Mouse (Mus musculus) intestine, embryonic 16.5 days (tissue): ENCODE results near the gene Aspdh. TPM values are rescaled to one million over a fixed set of nuclear protein-coding genes. Genes with fewer than 3 reads are reported as not detected.

Experiments
- ATAC-seq: fragments of 200-750 bp; cut with Nextera tagmentation; 2 replicates; pipeline ENCODE4 v1.8.0; 2017; ENCODE audit warnings: moderate TSS enrichment, moderate library complexity
- H3K27ac ChIP-seq: fragments of 300-500 bp; sonication (generic); 2 replicates; pipeline ENCODE4 v1.5.1; 2014; ENCODE audit warnings: mild to moderate bottlenecking, low read length
- H3K27me3 ChIP-seq: fragments of 300-500 bp; sonication (generic); replicated peaks from 2 replicates; pipeline ENCODE4 v1.6.1; 2014; ENCODE audit warnings: low read length, control low read depth, mixed read lengths; ENCODE audit not compliant: control insufficient read depth, insufficient read depth
- H3K36me3 ChIP-seq: fragments of 300-500 bp; sonication (generic); 2 replicates; pipeline ENCODE4 v1.6.1; 2014; ENCODE audit warnings: low read length, control low read depth; ENCODE audit not compliant: control insufficient read depth, insufficient read depth
- H3K4me1 ChIP-seq: fragments of 300-500 bp; sonication (generic); 2 replicates; pipeline ENCODE4 v1.6.1; 2014; ENCODE audit warnings: low read length, control low read depth, mixed read lengths; ENCODE audit not compliant: control insufficient read depth, insufficient read depth
- H3K4me2 ChIP-seq: fragments of 300-500 bp; sonication (generic); 2 replicates; pipeline ENCODE4 v1.6.1; 2014; ENCODE audit warnings: low read depth, low read length, control low read depth
- H3K4me3 ChIP-seq: fragments of 300-500 bp; sonication (generic); 2 replicates; pipeline ENCODE4 v1.5.1; 2014; ENCODE audit warnings: mild to moderate bottlenecking, low read length
- H3K9ac ChIP-seq: fragments of 300-500 bp; sonication (generic); 2 replicates; pipeline ENCODE4 v1.6.1; 2014; ENCODE audit warnings: low read depth, low read length
- H3K9me3 ChIP-seq: fragments of 300-500 bp; sonication (generic); 2 replicates; pipeline ENCODE4 v1.6.1; 2016; ENCODE audit warnings: low read length, control low read depth; ENCODE audit not compliant: control insufficient read depth
- WGBS: fragments of 180-500 bp; shearing (Covaris S2); extraction: QIAGEN DNeasy Blood & Tissue Kit; methylation state at CpG from one replicate; pipeline ENCODE4 v1.1.7; 2014; 5-methylcytosine and 5-hydroxymethylcytosine counted together
- polyA plus RNA-seq: library from polyadenylated mRNA; unstranded; fragments of >200 nt; fragmentation: Nextera tagmentation; extraction: Ambion mirVana; gene quantifications from 2 replicates; pipeline ENCODE4 v1.2.1, GENCODE M21; 2015

Aspdh gene
- polyA plus RNA-seq, 1 experiment from 2014 or later: 2.4 TPM

DNA sequence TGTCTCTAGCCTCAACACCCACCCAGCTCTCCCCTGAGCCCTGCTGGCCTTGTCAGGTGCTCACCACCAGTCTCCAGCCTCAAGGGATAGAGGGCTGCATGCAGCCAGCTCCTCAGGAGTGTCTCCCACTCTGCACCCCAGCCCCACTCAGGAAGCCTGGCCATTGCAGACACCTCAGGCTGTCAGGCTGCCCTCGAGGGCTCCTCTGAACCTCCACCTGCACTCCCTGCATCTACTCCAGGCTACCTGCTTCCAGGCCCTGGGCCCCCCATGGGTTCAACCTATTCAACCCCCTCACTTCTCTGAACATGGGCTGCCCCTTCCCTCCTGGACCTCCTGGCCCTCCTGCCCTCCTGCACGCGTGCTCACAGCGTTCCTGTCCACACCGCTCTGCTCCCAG lies 26.2 kb downstream of the Aspdh start:
- WGBS: 95% methylated on average over 5 of the region's 5 CpGs
- H3K9ac ChIP-seq: no peak overlapping the region
- no peak overlapping the region for H3K27ac ChIP-seq
- H3K36me3 ChIP-seq: peaks cover 12% of the 10 kb centered on the region
- H3K27me3 ChIP-seq: no peaks in the 10 kb centered on the region
- peaks cover 9% of the 10 kb centered on the region for H3K4me1 ChIP-seq
- H3K9me3 ChIP-seq: no peaks in the 10 kb centered on the region
- H3K4me2 ChIP-seq: no peak overlapping the region
- H3K4me3 ChIP-seq: no peak overlapping the region
- no peak for ATAC-seq

DNA sequence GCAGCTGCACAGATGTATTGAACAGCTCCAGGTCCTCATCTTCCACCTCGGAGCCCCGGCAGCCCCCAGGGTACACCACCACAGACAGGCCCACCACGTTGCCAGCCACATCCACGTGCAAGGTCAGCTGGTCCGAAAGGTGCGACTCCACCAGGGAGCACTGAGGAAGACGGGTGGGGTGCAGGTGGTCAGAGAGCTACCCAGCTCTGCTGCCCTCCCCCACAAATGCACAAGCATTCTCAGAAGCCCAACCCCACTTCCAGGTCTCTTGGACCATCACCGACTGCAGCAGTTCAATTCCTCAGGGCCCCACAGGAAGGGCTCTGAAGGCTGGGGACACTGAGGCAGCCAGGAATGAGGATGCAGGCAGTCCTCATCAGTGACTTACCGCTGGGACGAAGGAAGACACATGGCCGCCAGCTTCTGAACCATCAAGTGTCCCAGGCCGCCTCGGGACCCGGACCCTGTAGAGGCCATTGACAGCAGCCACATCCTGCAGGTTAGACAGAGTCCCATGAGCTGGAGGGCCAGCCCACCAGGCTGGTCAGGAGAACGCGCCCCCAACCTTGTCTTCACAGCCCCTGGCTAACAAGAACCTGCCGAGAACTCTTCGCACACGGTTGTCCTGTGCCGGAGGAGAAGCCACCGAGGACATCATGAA lies 27.1 kb downstream of the Aspdh start:
- WGBS: 92% methylated on average over 21 of the region's 21 CpGs
- no peak for ATAC-seq
- Histone ChIP-seq H3K36me3 (peaks cover 12% of the 10 kb centered on the region), H3K4me1 (peaks cover 9% of the 10 kb centered on the region), H3K27ac (no peak overlapping the region), H3K4me3 (no peak overlapping the region), H3K9me3 (no peaks in the 10 kb centered on the region), H3K4me2 (no peak overlapping the region), H3K27me3 (no peaks in the 10 kb centered on the region), H3K9ac (no peak overlapping the region)

DNA sequence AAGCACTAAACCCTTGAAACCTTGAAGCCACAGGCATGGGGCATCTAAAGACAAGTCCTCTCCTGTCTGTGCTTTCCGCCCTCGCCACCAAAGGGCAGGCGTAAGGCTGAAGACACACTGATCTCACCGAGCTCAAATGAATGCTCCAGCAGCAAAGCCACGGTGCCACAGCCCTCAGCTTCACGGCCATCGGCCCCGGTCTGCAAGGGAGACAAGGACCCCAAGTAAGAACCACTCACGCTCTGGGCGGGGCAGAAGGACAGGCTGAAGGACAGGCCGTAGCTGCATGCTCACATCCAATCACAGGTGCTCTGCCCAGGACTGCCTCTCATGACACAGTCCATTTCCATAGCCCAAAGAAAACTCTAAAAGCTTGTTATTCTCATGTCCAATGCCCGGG lies 29.5 kb downstream of the Aspdh start:
- WGBS: 91% methylated on average over 12 of the region's 12 CpGs
- H3K4me2 ChIP-seq: no peak overlapping the region
- H3K27ac ChIP-seq: no peak overlapping the region
- ATAC-seq: no peak
- peaks cover 9% of the 10 kb centered on the region for H3K4me1 ChIP-seq
- H3K27me3 ChIP-seq: no peaks in the 10 kb centered on the region
- no peak overlapping the region for H3K9ac ChIP-seq
- H3K4me3 ChIP-seq: no peak overlapping the region
- peaks cover 12% of the 10 kb centered on the region for H3K36me3 ChIP-seq
- H3K9me3 ChIP-seq: no peaks in the 10 kb centered on the region

DNA sequence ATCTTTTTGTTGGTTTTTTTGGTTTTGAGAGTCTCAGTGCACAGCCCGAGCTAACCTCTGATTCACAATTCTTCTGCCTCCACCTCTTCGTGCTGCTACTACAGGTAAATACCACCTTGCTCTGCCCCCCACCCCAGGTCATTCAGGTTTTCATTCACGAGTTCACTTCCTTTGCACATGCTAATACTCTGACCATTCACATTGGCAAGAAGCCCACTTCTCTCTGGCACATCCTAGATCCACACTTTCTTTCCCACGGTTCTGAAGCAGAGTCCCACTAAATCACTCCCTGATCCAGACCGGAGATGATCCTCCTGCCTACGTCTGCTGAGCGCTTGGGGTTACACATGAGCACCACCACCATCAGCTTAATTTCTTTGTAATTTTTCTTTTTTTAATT lies 29.9 kb downstream of the Aspdh start:
- Histone ChIP-seq H3K36me3 (peaks cover 12% of the 10 kb centered on the region), H3K4me2 (peak overlapping the region; percentile 77), H3K9ac (peak overlapping the region; percentile 83; the same call in 1 of the 2 replicates), H3K4me3 (peak overlapping the region; percentile 68), H3K4me1 (peaks cover 9% of the 10 kb centered on the region), H3K9me3 (no peaks in the 10 kb centered on the region), H3K27ac (no peak overlapping the region), H3K27me3 (no peaks in the 10 kb centered on the region)
- ATAC-seq: no peak
- WGBS: 82% methylated on average over 7 of the region's 7 CpGs

DNA sequence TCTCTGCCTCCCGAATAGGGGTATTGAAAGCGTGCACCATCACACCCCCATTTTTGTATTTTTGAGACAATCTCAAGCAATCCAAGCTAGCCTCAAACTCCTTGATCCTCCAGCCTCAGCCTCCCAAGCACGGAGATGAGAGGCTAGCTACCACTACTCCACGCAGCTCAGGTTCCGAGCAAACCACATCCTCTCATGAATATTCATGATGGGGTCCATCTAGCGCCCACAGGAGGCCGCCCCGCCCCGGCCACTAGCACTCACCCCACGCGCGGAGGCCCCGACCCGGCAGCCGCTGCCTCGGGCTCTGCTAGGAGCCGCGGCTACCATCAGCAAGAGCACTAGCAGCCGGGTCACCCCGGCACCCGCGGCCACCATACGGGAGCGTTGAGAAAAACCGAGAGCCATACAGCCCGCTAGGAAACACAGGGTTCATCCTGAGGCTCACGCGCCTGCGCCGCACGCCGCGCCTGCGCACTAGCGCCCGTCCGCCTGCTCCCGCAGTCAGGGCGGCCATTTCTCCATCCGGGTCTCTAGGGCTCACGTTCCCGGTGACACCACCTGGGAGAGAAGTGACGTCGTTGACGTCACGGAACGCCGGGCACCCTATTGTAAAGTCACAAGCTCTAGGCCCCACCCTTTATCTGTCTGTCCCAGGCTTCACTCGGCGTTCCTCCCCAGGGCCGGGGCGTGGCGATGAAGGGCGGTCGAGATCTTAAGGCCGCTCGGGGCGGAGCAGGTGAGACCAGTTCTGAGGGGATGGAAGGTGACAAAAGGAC lies 31.0 kb downstream of the Aspdh start, which contains the start of the genes Emc10 and Fam71e1:
Gene Emc10 (minus strand): TSS at position 538 of the 779 bp plus-strand sequence.
Gene Fam71e1 (plus strand): TSS at position 590 of the 779 bp plus-strand sequence.
- Histone ChIP-seq H3K27ac (peak within 1 kb of the TSS; percentile 90), H3K36me3 (peaks cover 12% of the 10 kb centered on the region), H3K4me3 (peak within 1 kb of the TSS; percentile 68), H3K9me3 (no peaks in the 10 kb centered on the region), H3K4me2 (peak within 1 kb of the TSS; percentile 92), H3K4me1 (peaks cover 9% of the 10 kb centered on the region), H3K27me3 (no peaks in the 10 kb centered on the region), H3K9ac (peak within 1 kb of the TSS; percentile 83)
- WGBS: under 1% methylated on average over 58 of the region's 58 CpGs
- ATAC-seq: peak; percentile 98

DNA sequence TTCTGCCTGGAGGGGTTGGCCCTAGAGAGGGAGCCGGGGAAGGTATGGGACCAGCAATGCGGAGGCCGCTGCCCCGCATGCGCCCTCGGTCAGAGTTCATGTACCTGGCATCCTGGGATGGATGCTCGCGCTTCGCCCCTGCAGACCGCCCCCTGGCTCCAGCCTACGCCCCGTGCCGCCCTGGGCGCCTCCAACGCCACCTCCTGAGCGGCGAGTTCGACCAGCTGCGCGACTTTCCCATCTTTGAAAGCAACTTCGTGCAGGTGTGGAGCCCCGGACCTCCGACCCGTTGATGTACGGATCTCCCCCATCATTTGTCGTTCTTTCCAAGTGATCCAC lies 31.5 kb downstream of the Aspdh start:
- Histone ChIP-seq H3K9ac (peak overlapping the region; percentile 83), H3K27me3 (no peaks in the 10 kb centered on the region), H3K36me3 (peaks cover 10% of the 10 kb centered on the region), H3K4me1 (peaks cover 9% of the 10 kb centered on the region), H3K4me2 (peak overlapping the region; percentile 92), H3K27ac (peak overlapping the region; percentile 70), H3K9me3 (no peaks in the 10 kb centered on the region), H3K4me3 (peak overlapping the region; percentile 68)
- WGBS: under 1% methylated on average over 26 of the region's 26 CpGs
- ATAC-seq: no peak; the same call in 1 of the 2 replicates

DNA sequence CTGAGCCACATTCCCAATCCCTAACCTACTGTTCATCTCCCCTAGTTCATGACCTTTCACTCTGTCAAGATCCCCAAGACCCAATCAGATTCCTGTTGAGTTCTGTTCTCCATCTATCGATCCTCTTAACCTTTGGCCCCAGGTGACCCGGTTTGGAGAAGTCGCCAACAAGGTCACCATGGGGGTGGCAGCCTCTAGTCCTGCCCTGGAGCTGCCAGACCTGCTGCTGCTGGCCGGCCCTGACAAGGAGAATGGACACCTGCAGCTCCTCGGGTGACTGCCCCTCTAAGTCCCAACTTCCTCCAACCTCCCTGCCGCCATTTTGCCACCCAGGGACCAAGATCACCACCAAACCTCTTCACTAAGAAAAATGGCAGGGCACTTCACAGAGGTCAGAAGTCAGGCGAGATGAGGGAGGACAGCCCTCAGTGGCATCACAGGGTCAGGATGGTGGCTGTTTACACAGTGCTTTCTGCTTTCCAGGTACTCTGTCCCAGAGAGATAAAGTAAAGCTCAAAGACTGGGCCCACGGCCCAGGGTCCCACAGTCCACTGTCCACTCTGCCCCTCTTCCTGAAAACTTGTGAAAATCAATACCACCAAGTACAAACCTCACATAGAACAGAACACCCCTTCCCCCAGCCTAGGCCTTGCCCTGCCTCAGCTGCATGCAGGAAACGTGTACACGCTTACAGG lies 32.3 kb downstream of the Aspdh start:
- peak overlapping the region; percentile 92; the same call in 1 of the 2 replicates for H3K4me2 ChIP-seq
- H3K9me3 ChIP-seq: no peaks in the 10 kb centered on the region
- no peak for ATAC-seq
- 80% methylated on average over 10 of the region's 10 CpGs for WGBS
- H3K27ac ChIP-seq: no peak overlapping the region
- no peaks in the 10 kb centered on the region for H3K27me3 ChIP-seq
- peaks cover 9% of the 10 kb centered on the region for H3K4me1 ChIP-seq
- H3K36me3 ChIP-seq: peaks cover 4% of the 10 kb centered on the region; the same call in 1 of the 2 replicates
- no peak overlapping the region for H3K9ac ChIP-seq
- H3K4me3 ChIP-seq: no peak overlapping the region

DNA sequence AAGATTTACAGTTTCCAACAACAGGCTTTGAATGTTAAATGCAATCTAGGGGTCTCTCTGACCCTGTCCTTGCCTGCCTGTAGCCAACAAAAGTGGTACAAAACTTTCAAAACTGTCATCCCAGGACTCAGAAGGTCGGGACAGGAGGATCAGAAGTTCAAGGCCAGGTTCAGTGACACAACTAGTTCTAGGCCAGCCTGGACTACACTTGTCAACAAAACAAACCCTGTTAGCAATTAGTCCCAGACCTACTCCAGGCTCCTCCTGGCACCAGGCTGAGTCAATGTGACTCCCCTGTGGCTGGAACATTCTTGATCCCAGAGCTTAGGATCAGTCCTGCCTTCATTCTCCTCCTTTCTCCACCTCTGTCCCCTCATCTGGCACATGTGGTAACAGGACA lies 33.7 kb downstream of the Aspdh start:
- peaks cover 9% of the 10 kb centered on the region for H3K4me1 ChIP-seq
- ATAC-seq: no peak
- H3K4me3 ChIP-seq: no peak overlapping the region
- H3K27ac ChIP-seq: no peak overlapping the region
- H3K36me3 ChIP-seq: no peaks in the 10 kb centered on the region
- H3K9ac ChIP-seq: no peak overlapping the region
- no peaks in the 10 kb centered on the region for H3K27me3 ChIP-seq
- H3K9me3 ChIP-seq: no peaks in the 10 kb centered on the region
- no peak overlapping the region for H3K4me2 ChIP-seq
- WGBS: 74% methylated on average over 1 of the region's 1 CpGs

DNA sequence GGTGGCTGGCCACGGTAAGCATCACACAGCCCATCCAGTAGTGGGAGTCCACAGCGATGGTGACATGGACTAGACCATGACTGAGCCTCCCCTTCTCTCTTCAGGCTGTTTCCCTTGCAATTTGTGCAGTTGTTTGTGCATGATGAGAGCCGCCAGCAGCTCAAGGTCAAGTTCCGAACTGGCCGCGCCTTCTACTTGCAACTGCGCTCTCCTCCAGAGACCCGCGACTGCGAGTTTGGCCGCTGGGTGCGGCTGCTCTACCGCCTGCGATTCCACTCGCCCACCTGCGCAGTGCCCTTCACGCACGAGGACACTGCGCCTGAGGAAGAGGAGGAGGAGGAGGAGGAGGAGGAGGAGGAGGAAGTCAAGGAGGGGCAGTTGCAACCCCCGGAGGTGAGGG lies 34.9 kb downstream of the Aspdh start:
- H3K9ac ChIP-seq: no peak overlapping the region

More for the DNA sequence above, 34.9 kb downstream of the Aspdh start:
- Histone ChIP-seq H3K27me3 (no peaks in the 10 kb centered on the region), H3K4me3 (no peak overlapping the region), H3K27ac (no peak overlapping the region), H3K36me3 (no peaks in the 10 kb centered on the region), H3K4me1 (peaks cover 7% of the 10 kb centered on the region), H3K4me2 (no peak overlapping the region), H3K9me3 (no peaks in the 10 kb centered on the region)
- no peak for ATAC-seq
- 52% methylated on average over 20 of the region's 20 CpGs for WGBS
